Mouse (Mus musculus) limb, embryonic 11.5 days (tissue): ENCODE measurements around the gene Magi2. TPM values are rescaled to one million over a fixed set of nuclear protein-coding genes. Genes with fewer than 3 reads are reported as not detected.

Experiments
- ATAC-seq: fragments of 200-750 bp; cut with Nextera tagmentation; 2 replicates; pipeline ENCODE4 v1.8.0; 2017; ENCODE audit warnings: low read depth; ENCODE audit not compliant: insufficient number of reproducible peaks, low FRiP score, low TSS enrichment
- DNase-seq: peaks from one replicate; pipeline ENCODE4 v3.0.0-alpha.2; 2015; ENCODE audit warnings: low spot score
- H3K27ac ChIP-seq: fragments of 300-500 bp; sonication (generic); replicated peaks from 2 replicates; pipeline ENCODE4 v1.5.1; 2014; ENCODE audit warnings: low read depth, mild to moderate bottlenecking, low read length
- H3K27me3 ChIP-seq: fragments of 300-500 bp; sonication (generic); 2 replicates; pipeline ENCODE4 v1.6.1; 2014; ENCODE audit warnings: mild to moderate bottlenecking, low read length, mixed read lengths; ENCODE audit not compliant: control insufficient read depth, insufficient read depth
- H3K36me3 ChIP-seq: fragments of 300-500 bp; sonication (generic); 2 replicates; pipeline ENCODE4 v1.6.1; 2014; ENCODE audit warnings: mild to moderate bottlenecking, low read length, moderate library complexity, mixed read lengths; ENCODE audit not compliant: control insufficient read depth, insufficient read depth
- H3K4me1 ChIP-seq: fragments of 300-500 bp; sonication (generic); 2 replicates; pipeline ENCODE4 v1.6.1; 2014; ENCODE audit warnings: low read length, mixed read lengths; ENCODE audit not compliant: control insufficient read depth, insufficient read depth
- H3K4me2 ChIP-seq: fragments of 300-500 bp; sonication (generic); 2 replicates; pipeline ENCODE4 v1.6.1; 2014; ENCODE audit warnings: low read depth, mild to moderate bottlenecking, moderate library complexity; ENCODE audit not compliant: severe bottlenecking
- H3K4me3 ChIP-seq: fragments of 300-500 bp; sonication (generic); 2 replicates; pipeline ENCODE4 v1.5.1; 2014; ENCODE audit warnings: low read depth, low read length
- H3K9ac ChIP-seq: fragments of 300-500 bp; sonication (generic); 2 replicates; pipeline ENCODE4 v1.6.1; 2014; ENCODE audit warnings: mild to moderate bottlenecking, low read length
- H3K9me3 ChIP-seq: fragments of 300-500 bp; sonication (generic); 2 replicates; pipeline ENCODE4 v1.6.1; 2016; ENCODE audit warnings: low read length; ENCODE audit not compliant: control insufficient read depth
- WGBS: fragments of 180-500 bp; shearing (Covaris S2); extraction: QIAGEN DNeasy Blood & Tissue Kit; methylation state at CpG from one replicate; pipeline ENCODE4 v1.1.7; 2014; 5-methylcytosine and 5-hydroxymethylcytosine counted together
- polyA plus RNA-seq: library from polyadenylated mRNA; unstranded; fragments of >200 nt; fragmentation: Nextera tagmentation; extraction: Ambion mirVana; gene quantifications from 2 replicates; pipeline ENCODE4 v1.2.1, GENCODE M21; 2014

Gene Magi2
- polyA plus RNA-seq, 1 experiment from 2014 or later = 2.8 TPM

DNA sequence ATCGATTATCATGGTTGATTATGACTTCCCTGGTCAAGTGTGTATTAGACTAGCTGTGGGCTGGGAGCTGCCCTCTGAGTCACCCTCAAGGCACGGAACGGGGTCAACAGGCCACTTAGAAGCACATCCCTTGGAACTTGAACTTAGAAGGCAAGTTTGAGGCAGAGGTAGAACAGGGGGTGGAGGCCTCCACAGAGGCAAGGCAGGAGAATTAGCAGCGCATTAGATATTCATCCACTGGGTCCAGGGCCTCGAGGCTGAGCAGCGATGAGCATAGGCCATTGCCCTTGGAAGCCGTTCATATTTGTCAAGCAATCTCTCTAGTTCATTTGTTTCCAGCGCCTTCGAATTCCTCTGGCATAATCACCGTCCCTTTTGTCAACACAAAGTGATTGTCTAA lies 1454.8 kb downstream of the Magi2 start:
- Histone ChIP-seq H3K36me3 (no peaks in the 10 kb centered on the region), H3K27ac (no peak overlapping the region), H3K9me3 (no peaks in the 10 kb centered on the region), H3K4me3 (no peak overlapping the region), H3K4me1 (peaks cover 3% of the 10 kb centered on the region; the same call in 1 of the 2 replicates), H3K9ac (no peak overlapping the region), H3K27me3 (no peaks in the 10 kb centered on the region), H3K4me2 (no peak overlapping the region)
- DNase-seq (no peak), ATAC-seq (no peak)
- WGBS = 74% methylated on average over 10 of the region's 10 CpGs

DNA sequence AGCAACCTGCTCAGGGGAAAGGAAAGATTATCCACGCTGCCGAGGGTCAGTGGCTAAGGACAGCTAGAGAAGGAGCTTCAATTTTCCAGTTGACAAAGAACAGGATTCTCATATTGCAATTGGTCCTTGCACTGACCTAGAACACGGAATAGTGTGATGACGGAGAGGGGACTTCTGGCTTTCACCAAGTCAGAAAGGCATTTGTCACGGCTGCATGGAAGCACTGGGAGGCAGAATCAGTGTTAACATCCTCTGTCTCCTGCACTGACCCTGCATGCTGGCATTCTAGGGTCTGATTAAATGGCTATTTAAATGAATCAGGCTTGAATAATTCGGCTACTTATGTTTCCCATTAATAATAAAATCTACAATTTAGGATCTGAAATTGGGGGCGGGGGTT lies 1455.4 kb downstream of the Magi2 start:
- H3K9me3 ChIP-seq = no peaks in the 10 kb centered on the region
- DNase-seq (no peak), ATAC-seq (no peak)
- WGBS = 68% methylated on average over 7 of the region's 7 CpGs
- H3K4me2 ChIP-seq = no peak overlapping the region
- no peak overlapping the region for H3K9ac ChIP-seq
- H3K36me3 ChIP-seq = no peaks in the 10 kb centered on the region
- no peaks in the 10 kb centered on the region for H3K27me3 ChIP-seq
- no peak overlapping the region for H3K4me3 ChIP-seq
- H3K4me1 ChIP-seq = no peaks in the 10 kb centered on the region
- H3K27ac ChIP-seq = no peak overlapping the region

DNA sequence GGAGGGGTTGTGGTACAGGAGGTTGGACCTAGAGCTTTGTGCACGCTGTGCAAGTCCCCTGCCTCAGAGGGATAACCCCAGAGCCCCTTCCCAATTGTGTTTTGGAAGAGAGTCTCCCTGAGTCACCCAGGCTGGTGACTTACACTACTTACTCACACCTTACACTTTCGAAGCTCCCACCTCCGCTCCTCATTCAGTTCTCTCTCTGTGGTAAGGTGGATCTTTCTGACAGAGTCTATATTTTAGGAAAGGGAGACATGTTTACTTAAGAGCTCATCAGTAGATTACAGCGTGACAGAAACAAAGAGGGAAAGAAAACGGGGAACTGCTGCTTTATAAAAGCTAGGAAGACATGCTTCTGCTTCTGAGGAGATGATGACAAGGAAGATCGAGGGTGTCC lies 1457.3 kb downstream of the Magi2 start:
- ATAC-seq = no peak
- WGBS = 83% methylated on average over 6 of the region's 6 CpGs
- Histone ChIP-seq H3K4me2 (no peak overlapping the region), H3K27ac (no peak overlapping the region), H3K4me3 (no peak overlapping the region), H3K27me3 (no peaks in the 10 kb centered on the region), H3K9ac (no peak overlapping the region), H3K9me3 (no peaks in the 10 kb centered on the region), H3K36me3 (no peaks in the 10 kb centered on the region), H3K4me1 (no peaks in the 10 kb centered on the region)
- DNase-seq = no peak

DNA sequence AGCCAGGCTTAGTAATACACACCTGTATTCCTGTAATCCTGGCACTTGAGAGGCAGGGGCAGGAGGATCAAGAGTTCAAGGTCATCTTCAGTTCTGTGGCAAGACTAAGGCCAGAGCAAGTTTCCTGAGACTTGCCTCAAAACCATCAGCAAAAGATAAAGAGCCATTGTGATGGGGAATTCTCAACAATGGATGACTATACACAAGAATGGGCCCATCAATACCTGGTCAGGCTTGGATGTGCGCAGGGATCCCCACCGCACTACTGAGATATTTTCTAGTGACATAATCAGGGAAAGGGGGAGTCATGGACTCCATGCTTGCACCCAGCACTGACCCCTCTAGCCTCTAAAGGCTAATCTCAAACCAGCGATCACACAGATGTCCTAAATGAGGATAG lies 1465.4 kb downstream of the Magi2 start:
- H3K4me1 ChIP-seq = no peaks in the 10 kb centered on the region
- 90% methylated on average over 3 of the region's 3 CpGs for WGBS
- no peak for ATAC-seq

DNA sequence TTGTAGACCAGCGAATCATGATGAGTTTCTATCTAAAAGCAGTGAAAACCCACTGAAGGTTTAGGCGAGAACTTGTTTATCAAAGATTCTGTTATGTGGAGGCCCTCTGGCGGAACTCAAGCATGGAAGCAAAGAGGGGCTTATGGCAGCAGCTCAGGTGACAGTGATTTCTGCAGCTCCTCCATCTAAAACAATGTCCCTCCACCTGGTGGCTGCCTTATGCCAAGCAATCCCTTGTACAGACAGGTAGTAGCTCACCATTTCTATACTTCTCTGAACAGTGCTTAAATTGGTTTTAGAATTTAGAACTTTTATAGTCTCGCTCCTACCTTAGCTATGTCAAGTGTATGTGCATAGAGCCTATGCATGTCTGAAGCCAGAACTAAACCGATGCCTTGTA lies 1472.3 kb downstream of the Magi2 start:
- no peaks in the 10 kb centered on the region; the same call in 1 of the 2 replicates for H3K9me3 ChIP-seq

More for the DNA sequence above, 1465.4 kb downstream of the Magi2 start:
- no peak overlapping the region for H3K27ac ChIP-seq
- peaks cover 3% of the 10 kb centered on the region; the same call in 1 of the 2 replicates for H3K9me3 ChIP-seq
- no peaks in the 10 kb centered on the region for H3K27me3 ChIP-seq
- no peaks in the 10 kb centered on the region for H3K36me3 ChIP-seq
- no peak overlapping the region for H3K9ac ChIP-seq
- no peak for DNase-seq
- H3K4me2 ChIP-seq = no peak overlapping the region
- H3K4me3 ChIP-seq = no peak overlapping the region

DNA sequence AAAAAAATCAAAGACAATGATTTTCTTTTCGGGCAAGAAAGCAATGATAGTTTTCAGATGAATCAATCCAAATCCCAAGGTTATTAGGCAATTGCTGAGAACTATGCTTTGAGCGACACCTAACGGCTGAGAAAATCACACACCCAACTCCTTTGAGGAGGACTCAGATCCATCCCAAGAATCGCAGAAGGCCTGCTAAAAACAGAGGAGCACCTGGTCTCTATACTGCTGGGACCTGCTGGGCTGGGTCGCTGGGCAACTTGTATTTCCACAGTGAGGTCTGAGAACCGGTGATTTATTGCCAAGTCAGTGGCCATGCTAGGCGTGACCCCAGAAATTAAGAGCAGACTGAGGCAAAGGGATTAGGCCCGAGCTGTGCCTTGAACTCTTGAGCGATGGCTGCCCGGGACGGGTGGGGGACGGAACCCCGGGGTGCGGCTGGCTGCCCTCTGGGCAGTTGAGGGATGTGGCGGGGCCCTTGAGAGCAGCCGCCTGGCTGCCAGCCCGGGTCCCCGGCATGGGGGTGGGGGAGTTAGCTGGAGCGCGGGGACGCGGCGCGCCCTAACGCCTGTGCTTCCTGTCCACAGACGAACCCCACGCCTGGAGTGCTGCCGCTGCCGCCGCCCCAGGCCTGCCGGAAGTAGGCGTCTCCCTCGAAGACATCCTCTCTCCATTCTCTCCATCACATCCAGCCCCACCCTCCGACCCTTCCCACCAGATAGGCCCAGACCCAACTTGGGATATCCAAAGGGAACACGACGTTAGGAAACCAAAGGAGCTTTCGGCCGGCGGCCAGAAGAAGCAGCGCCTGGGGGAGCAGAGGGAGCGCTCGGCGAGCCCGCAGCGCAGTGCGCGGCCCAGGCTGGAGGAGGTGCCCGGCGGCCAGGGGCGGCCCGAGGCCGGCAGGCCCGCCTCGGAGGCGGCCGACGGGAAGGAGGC lies 1474.9 kb downstream of the Magi2 start:
- peak overlapping the region; percentile 65 for H3K4me3 ChIP-seq
- peak; percentile 85 for DNase-seq
- peak; percentile 88 for ATAC-seq
- H3K9ac ChIP-seq = peak overlapping the region; percentile 87
- under 1% methylated on average over 57 of the region's 57 CpGs for WGBS
- H3K4me2 ChIP-seq = peak overlapping the region; percentile 79
- H3K27me3 ChIP-seq = no peaks in the 10 kb centered on the region
- peak overlapping the region; percentile 94 for H3K27ac ChIP-seq
- no peaks in the 10 kb centered on the region for H3K4me1 ChIP-seq
- H3K9me3 ChIP-seq = no peaks in the 10 kb centered on the region
- H3K36me3 ChIP-seq = no peaks in the 10 kb centered on the region

More for the DNA sequence above, 1472.3 kb downstream of the Magi2 start:
- H3K4me3 ChIP-seq = no peak overlapping the region
- WGBS = 84% methylated on average over 5 of the region's 5 CpGs
- no peak overlapping the region for H3K9ac ChIP-seq
- ATAC-seq (no peak), DNase-seq (no peak)
- no peak overlapping the region for H3K4me2 ChIP-seq
- no peaks in the 10 kb centered on the region for H3K27me3 ChIP-seq
- no peak overlapping the region for H3K27ac ChIP-seq
- no peaks in the 10 kb centered on the region for H3K36me3 ChIP-seq
- no peaks in the 10 kb centered on the region for H3K4me1 ChIP-seq

DNA sequence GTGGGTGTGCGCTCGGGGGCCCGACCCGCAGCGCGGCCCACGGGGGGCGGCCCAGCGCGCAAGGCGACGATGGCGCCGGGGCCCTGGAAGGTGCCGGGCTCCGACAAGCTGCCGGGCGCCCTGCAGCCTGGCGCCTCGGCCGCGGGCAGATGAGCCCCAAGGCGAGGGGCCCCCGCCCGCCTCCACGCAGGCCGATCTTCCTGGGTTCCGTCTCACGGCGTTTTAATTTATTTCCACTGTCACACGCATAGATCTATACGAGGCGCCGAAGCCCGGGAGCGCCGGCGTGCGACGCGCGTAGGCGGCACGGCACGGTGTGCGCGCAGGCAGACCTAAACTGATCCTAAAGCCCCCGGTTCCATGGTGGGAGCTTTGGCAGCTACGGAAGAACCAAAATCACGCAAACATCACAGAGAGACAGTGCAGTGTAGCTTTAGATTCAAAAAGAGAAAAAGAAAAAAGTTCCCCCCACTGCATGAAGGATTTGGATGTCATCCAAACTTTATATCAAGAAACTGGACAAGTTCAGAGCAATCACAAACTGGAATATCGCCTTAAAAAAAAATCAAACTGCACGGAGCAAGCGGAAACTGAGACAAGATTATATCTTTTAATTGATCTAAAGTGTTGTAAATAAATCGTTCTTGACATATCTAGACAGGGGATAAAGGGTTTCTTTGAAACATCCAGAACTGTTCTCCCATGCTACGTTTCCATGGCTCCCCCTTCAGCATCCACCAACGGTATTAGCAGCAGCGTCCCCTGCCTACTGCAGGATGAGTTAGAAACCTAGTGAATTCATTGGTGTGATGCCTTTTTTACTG lies 1475.9 kb downstream of the Magi2 start:
- no peaks in the 10 kb centered on the region for H3K27me3 ChIP-seq
- peak overlapping the region; percentile 87 for H3K9ac ChIP-seq
- ATAC-seq (peak; percentile 53), DNase-seq (peak; percentile 63)
- peak overlapping the region; percentile 65 for H3K4me3 ChIP-seq
- peak overlapping the region; percentile 79 for H3K4me2 ChIP-seq
- under 1% methylated on average over 45 of the region's 57 CpGs for WGBS
- H3K4me1 ChIP-seq = no peaks in the 10 kb centered on the region
- no peaks in the 10 kb centered on the region for H3K36me3 ChIP-seq
- H3K9me3 ChIP-seq = no peaks in the 10 kb centered on the region
- H3K27ac ChIP-seq = peak overlapping the region; percentile 94

DNA sequence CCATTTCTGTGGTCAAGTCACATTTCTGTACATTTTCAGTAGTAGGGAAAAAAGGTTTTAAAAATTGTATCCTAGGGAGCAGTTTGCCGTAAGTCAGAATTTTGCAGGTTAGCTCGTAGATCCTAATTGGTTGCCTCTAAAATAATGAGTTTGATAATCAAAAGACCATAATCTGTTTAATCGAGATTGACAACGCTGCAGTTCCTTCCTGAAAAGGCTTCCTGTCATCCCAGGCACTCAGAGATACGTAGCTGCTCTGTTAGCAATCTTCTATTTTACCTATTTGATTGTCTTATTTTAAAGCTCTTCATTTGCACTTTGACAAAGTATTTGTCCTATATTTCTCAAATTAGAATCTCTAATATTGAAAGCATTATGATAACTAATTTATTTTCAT lies 1476.5 kb downstream of the Magi2 start:
- no peak for DNase-seq
- Histone ChIP-seq H3K4me3 (no peak overlapping the region), H3K9me3 (no peaks in the 10 kb centered on the region), H3K4me1 (no peaks in the 10 kb centered on the region), H3K27me3 (no peaks in the 10 kb centered on the region), H3K36me3 (no peaks in the 10 kb centered on the region), H3K9ac (no peak overlapping the region), H3K27ac (no peak overlapping the region), H3K4me2 (peak overlapping the region; percentile 79; the same call in 1 of the 2 replicates)
- 68% methylated on average over 5 of the region's 5 CpGs for WGBS
- no peak for ATAC-seq
